Mouse (Mus musculus): Measurements from ENCODE around the gene Msl1. TPM values are rescaled to one million over a fixed set of nuclear protein-coding genes. Genes with fewer than 3 reads are reported as not detected.

Gene Msl1
- polyA plus RNA-seq, 1 experiment from 2014 or later: 22.9 TPM

DNA sequence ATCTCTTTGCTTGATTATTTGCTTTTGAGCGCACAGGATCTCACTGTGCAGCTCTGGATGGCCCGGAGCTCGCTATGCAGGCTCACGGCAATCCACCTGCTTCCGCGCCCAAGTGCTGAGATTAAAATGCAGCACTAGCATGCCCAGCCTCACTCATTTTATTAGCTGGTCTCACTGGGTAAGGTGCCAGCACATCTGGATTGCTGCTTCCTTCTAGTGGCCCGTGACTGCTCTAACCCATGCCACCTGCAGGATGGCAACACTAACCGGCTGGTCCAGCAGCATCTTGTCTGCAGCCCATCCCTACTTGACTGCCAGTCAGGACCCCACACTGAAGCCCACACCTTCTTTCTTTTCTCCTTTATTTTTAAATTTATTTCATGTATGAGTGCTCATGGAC is 58.8 kb downstream of the Msl1 start:
- DNase-seq (ENCODE audit: extremely low spot score, low spot score): no peak
- Histone ChIP-seq H3K9me3 (no peaks in the 10 kb centered on the region), H3K4me3 (no peak overlapping the region), H3K27ac (no peak overlapping the region), H3K27me3 (ENCODE audit: poor library complexity, severe bottlenecking) (peaks cover 24% of the 10 kb centered on the region), H3K36me3 (replicated peaks) (no peaks in the 10 kb centered on the region), H3K4me1 (peaks cover 30% of the 10 kb centered on the region)
- WGBS: 94% methylated on average over 8 of the region's 8 CpGs

DNA sequence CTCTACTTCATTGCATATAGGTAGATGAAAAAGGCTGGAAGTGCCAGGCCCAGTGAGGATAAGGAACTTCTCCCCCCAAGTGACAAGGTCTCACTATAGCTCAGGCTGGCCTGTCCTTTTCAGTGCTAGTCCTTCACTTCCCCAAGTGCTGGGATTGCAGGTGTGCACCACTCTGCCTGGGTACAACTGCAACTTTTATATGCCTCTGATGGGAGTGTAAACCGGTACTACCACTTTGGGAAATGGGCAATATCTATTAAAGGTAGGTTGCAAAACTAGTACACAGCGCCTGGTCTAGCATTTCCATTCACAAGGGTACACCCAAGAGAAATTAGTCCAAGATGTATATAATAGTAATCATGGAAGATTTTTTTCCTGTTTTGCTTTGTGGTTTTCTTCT is 59.3 kb downstream of the Msl1 start:
- no peak overlapping the region for H3K27ac ChIP-seq
- H3K36me3 ChIP-seq (replicated peaks): no peaks in the 10 kb centered on the region
- peaks cover 18% of the 10 kb centered on the region for H3K27me3 ChIP-seq (ENCODE audit: poor library complexity, severe bottlenecking)
- H3K9me3 ChIP-seq: no peaks in the 10 kb centered on the region
- H3K4me1 ChIP-seq: peaks cover 24% of the 10 kb centered on the region
- 94% methylated on average over 2 of the region's 2 CpGs for WGBS
- DNase-seq (ENCODE audit: extremely low spot score, low spot score): no peak
- H3K4me3 ChIP-seq: no peak overlapping the region

Other genes starting within 250 kb of the Msl1 start
- gene Ikzf3, start 249.5 kb upstream of the Msl1 start, polyA plus RNA-seq (2016; fragmentation: Nextera tagmentation; extraction: Ambion mirVana): 0.07 TPM in 1 of 2 replicates, not detected in the other
- 0.26 and 0.66 TPM in 2 replicates for gene Zpbp2, start 244.4 kb upstream of the Msl1 start, polyA plus RNA-seq (2016; fragmentation: Nextera tagmentation; extraction: Ambion mirVana)
- 62.8 and 65.6 TPM in 2 replicates for gene Ormdl3, start 208.1 kb upstream of the Msl1 start, polyA plus RNA-seq (2016; fragmentation: Nextera tagmentation; extraction: Ambion mirVana)
- gene Lrrc3c, start 197.2 kb upstream of the Msl1 start, polyA plus RNA-seq (2016; fragmentation: Nextera tagmentation; extraction: Ambion mirVana): not detected in 2 replicates
- 1.4 and 1.5 TPM in 2 replicates for gene Gm12355, start 169.9 kb upstream of the Msl1 start, polyA plus RNA-seq (2016; fragmentation: Nextera tagmentation; extraction: Ambion mirVana)
- not detected in 2 replicates for gene Gsdma3, start 169.2 kb upstream of the Msl1 start, polyA plus RNA-seq (2016; fragmentation: Nextera tagmentation; extraction: Ambion mirVana)
- gene Gsdma2, start 148.8 kb upstream of the Msl1 start, polyA plus RNA-seq (2016; fragmentation: Nextera tagmentation; extraction: Ambion mirVana): not detected in 2 replicates
- gene Gsdma, start 131.2 kb upstream of the Msl1 start, polyA plus RNA-seq (2016; fragmentation: Nextera tagmentation; extraction: Ambion mirVana): not detected in 2 replicates
- gene Psmd3, start 113.0 kb upstream of the Msl1 start, polyA plus RNA-seq (2016; fragmentation: Nextera tagmentation; extraction: Ambion mirVana): 255 and 259 TPM in 2 replicates
- gene Csf3, start 94.3 kb upstream of the Msl1 start, polyA plus RNA-seq (2016; fragmentation: Nextera tagmentation; extraction: Ambion mirVana): not detected in 2 replicates
- gene Med24, start 66.1 kb upstream of the Msl1 start, polyA plus RNA-seq (2016; fragmentation: Nextera tagmentation; extraction: Ambion mirVana): 69.7 and 77.3 TPM in 2 replicates
- gene Thra, start 54.9 kb upstream of the Msl1 start, polyA plus RNA-seq (2016; fragmentation: Nextera tagmentation; extraction: Ambion mirVana): 9.5 and 10.9 TPM in 2 replicates
- 1.5 TPM in 2 replicates for gene Nr1d1, start 20.2 kb upstream of the Msl1 start, polyA plus RNA-seq (2016; fragmentation: Nextera tagmentation; extraction: Ambion mirVana)
- 45.7 and 49.7 TPM in 2 replicates for gene Casc3, start 9.4 kb downstream of the Msl1 start, polyA plus RNA-seq (2016; fragmentation: Nextera tagmentation; extraction: Ambion mirVana)
- gene Rapgefl1, start 41.3 kb downstream of the Msl1 start, polyA plus RNA-seq (2016; fragmentation: Nextera tagmentation; extraction: Ambion mirVana): 1.00 and 1.2 TPM in 2 replicates
- 4.5 and 4.7 TPM in 2 replicates for gene Wipf2, start 68.1 kb downstream of the Msl1 start, polyA plus RNA-seq (2016; fragmentation: Nextera tagmentation; extraction: Ambion mirVana)
- 68.7 and 75.8 TPM in 2 replicates for gene Cdc6, start 112.3 kb downstream of the Msl1 start, polyA plus RNA-seq (2016; fragmentation: Nextera tagmentation; extraction: Ambion mirVana)
- gene Rara, start 132.3 kb downstream of the Msl1 start, polyA plus RNA-seq (2016; fragmentation: Nextera tagmentation; extraction: Ambion mirVana): 16.9 and 19.3 TPM in 2 replicates
- 0.20 and 0.24 TPM in 2 replicates for gene Gjd3, start 187.5 kb downstream of the Msl1 start, polyA plus RNA-seq (2016; fragmentation: Nextera tagmentation; extraction: Ambion mirVana)
- gene Top2a, start 228.7 kb downstream of the Msl1 start, polyA plus RNA-seq (2016; fragmentation: Nextera tagmentation; extraction: Ambion mirVana): 366 and 373 TPM in 2 replicates
- gene Igfbp4, start 245.7 kb downstream of the Msl1 start, polyA plus RNA-seq (2016; fragmentation: Nextera tagmentation; extraction: Ambion mirVana): 364 and 368 TPM in 2 replicates